17 mouse cellular contexts compared by ENCODE assay signal in the genomic region with DNA sequence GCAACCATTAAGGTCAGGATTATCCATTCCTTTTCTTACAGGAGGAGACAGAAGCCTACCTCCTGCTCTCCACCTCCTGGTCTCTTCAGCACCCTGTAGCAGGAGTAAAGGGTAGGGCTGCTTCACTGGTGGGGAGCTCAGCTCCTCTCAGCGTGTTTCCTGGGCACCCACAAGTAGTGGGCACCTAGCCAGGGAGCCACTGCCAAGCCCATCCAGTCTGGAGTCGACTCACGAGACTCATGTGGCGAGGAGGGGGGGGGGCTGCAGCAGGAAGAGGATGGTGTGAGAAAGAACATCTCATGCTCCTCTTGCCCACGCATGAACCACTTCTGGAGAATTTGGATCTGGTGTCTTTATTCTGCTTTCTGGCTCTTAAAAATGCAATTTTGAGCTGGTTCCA.
A peak's percentile ranks its signal among the peaks of the same experiment; 100 is the strongest.
DNase-seq lines count a peak whose midpoint lies in the region; ATAC-seq and TF ChIP-seq lines count a peak whose summit lies in the region.
"Had no signal": no experiment of that assay in that cellular context is flagged by ENCODE, and none has a peak within 500 bp of the region (broad histone marks: within the 10 kb centered on the region; RNA-seq: fewer than 3 reads in every experiment).

No protein-coding gene starts in this region.

- no peak overlapping the region for H3K4me2 ChIP-seq in forebrain, postnatal 0 days (ENCODE audit: low read depth)
- H3K4me2 ChIP-seq in forebrain, embryonic 15.5 days (replicated peaks) = no peak overlapping the region
- H3K4me2 ChIP-seq: intestine, embryonic 15.5 days; liver, embryonic 12.5 days; neural tube, embryonic 12.5 days had no signal

- no peak overlapping the region for H3K27ac ChIP-seq in forebrain, postnatal 0 days (ENCODE audit: low read depth, low read length)
- no peak overlapping the region for H3K27ac ChIP-seq in forebrain, embryonic 15.5 days (replicated peaks)
- H3K27ac ChIP-seq: intestine, embryonic 15.5 days; liver, embryonic 12.5 days; neural tube, embryonic 12.5 days had no signal

- WGBS in forebrain, postnatal 0 days = 51% methylated on average over 5 of the region's 5 CpGs
- 67% methylated on average over 5 of the region's 5 CpGs for WGBS in forebrain, embryonic 15.5 days

- TF ChIP-seq CTCF in forebrain, postnatal 0 days (IDR thresholded peaks at IDR 0.05; ENCODE audit: low read depth) = no peak

- no peaks in the 10 kb centered on the region for H3K36me3 ChIP-seq in forebrain, postnatal 0 days (ENCODE audit: insufficient read depth)
- H3K36me3 ChIP-seq in forebrain, embryonic 15.5 days = no peaks in the 10 kb centered on the region
- H3K36me3 ChIP-seq: intestine, embryonic 15.5 days; liver, embryonic 12.5 days; neural tube, embryonic 12.5 days had no signal

- DNase-seq in forebrain, postnatal 0 days = peak; percentile 24
- DNase-seq in frontal cortex, postnatal 36 days (ENCODE audit: low spot score in 2 of 2) = peak; percentile 61 to 73
- DNase-seq in left cerebral cortex, postnatal 10 days (ENCODE audit: extremely low spot score in 1 of 2, low spot score in 2 of 2) = peak; percentile 31 to 73
- DNase-seq in right cerebral cortex, postnatal 25 days = peak; percentile 65
- no peak for DNase-seq in urinary bladder, postnatal 10 days (ENCODE audit: low spot score)
- DNase-seq in gastrocnemius, postnatal 25 days = no peak
- DNase-seq in embryo, embryonic 11 days = no peak
- DNase-seq: cerebellum, adult 11 months; kidney, postnatal 14 days; spleen, adult 18-20 months had no signal

- no peak; the same call in 1 of the 2 replicates for ATAC-seq in forebrain, postnatal 0 days
- ATAC-seq in forebrain, embryonic 15.5 days (replicated peaks) = no peak
- ATAC-seq: forebrain, embryonic 16.5 days; intestine, embryonic 15.5 days; liver, embryonic 12.5 days; lung, postnatal 0 days had no signal

- H3K27me3 ChIP-seq in forebrain, postnatal 0 days (ENCODE audit: insufficient read depth, low read length) = no peaks in the 10 kb centered on the region
- H3K27me3 ChIP-seq in forebrain, embryonic 15.5 days = no peaks in the 10 kb centered on the region
- H3K27me3 ChIP-seq: intestine, embryonic 15.5 days; liver, embryonic 12.5 days; megakaryocyte, embryonic 14.5 days; neural tube, embryonic 12.5 days had no signal

- H3K9me3 ChIP-seq in forebrain, postnatal 0 days (ENCODE audit: low read length) = no peaks in the 10 kb centered on the region
- no peaks in the 10 kb centered on the region for H3K9me3 ChIP-seq in forebrain, embryonic 15.5 days
- H3K9me3 ChIP-seq: intestine, embryonic 15.5 days; liver, embryonic 12.5 days; neural tube, embryonic 12.5 days had no signal

- no peak overlapping the region for H3K9ac ChIP-seq in forebrain, postnatal 0 days
- no peak overlapping the region for H3K9ac ChIP-seq in forebrain, embryonic 15.5 days (replicated peaks)
- H3K9ac ChIP-seq: intestine, embryonic 15.5 days; liver, embryonic 12.5 days; neural tube, embryonic 12.5 days had no signal

- intact Hi-C loops in left cerebral cortex, postnatal 10 days (cut with DNase I) = no loop called here

- H3K4me1 ChIP-seq in forebrain, postnatal 0 days (ENCODE audit: insufficient read depth) = no peaks in the 10 kb centered on the region
- no peaks in the 10 kb centered on the region for H3K4me1 ChIP-seq in forebrain, embryonic 15.5 days
- H3K4me1 ChIP-seq: intestine, embryonic 15.5 days; liver, embryonic 12.5 days; megakaryocyte, embryonic 14.5 days; neural tube, embryonic 12.5 days had no signal

- H3K4me3 ChIP-seq in forebrain, postnatal 0 days (ENCODE audit: low read depth, low read length) = no peak overlapping the region
- no peak overlapping the region for H3K4me3 ChIP-seq in forebrain, embryonic 15.5 days
- H3K4me3 ChIP-seq: intestine, embryonic 15.5 days; liver, embryonic 12.5 days; megakaryocyte, embryonic 14.5 days; neural tube, embryonic 12.5 days had no signal

Comparison
In these comparisons a context has a peak if more than half of its experiments do, and no peak if none do; other contexts are left out.
1. DNase-seq: peak in forebrain, postnatal 0 days (single experiment), frontal cortex, postnatal 36 days (2 of 2), left cerebral cortex, postnatal 10 days (2 of 2) and right cerebral cortex, postnatal 25 days (single experiment); none in urinary bladder, postnatal 10 days (single experiment), gastrocnemius, postnatal 25 days (single experiment) and embryo, embryonic 11 days (single experiment).